Comparison of ENCODE assay signal across 1 mouse cellular context in genomic region chr11:75459751-75460102, GRCm38 (mm10).
TF ChIP-seq lines count a peak whose summit lies in the region.

No protein-coding gene starts in this region.

TF ChIP-seq in ES-E14, 5 proteins besides CTCF, POLR2A, EP300 and RAD21 (continued from another document):
- TF ChIP-seq HCFC1 (IDR thresholded peaks at IDR 0.05; ENCODE audit: borderline replicate concordance, insufficient read depth, low read length) (no peak), CHD2 (IDR thresholded peaks at IDR 0.05; ENCODE audit: low read depth, low read length) (no peak), MAFK (IDR thresholded peaks at IDR 0.05; ENCODE audit: insufficient read depth, low read depth, low read length) (no peak), ZNF384 (IDR thresholded peaks at IDR 0.05; ENCODE audit: low read depth, low read length) (no peak)
